Mouse (Mus musculus): ENCODE data around the gene Adat3. TPM values are rescaled to one million over a fixed set of nuclear protein-coding genes. Genes with fewer than 3 reads are reported as not detected.

Adat3 gene
- polyA plus RNA-seq (2014; fragmentation: Illumina TruSeq; extraction: RNeasy Lipid Tissue Mini Kit (QIAGEN cat#74804); ENCODE audit: low read depth, low replicate concordance), result 3.3 TPM

DNA sequence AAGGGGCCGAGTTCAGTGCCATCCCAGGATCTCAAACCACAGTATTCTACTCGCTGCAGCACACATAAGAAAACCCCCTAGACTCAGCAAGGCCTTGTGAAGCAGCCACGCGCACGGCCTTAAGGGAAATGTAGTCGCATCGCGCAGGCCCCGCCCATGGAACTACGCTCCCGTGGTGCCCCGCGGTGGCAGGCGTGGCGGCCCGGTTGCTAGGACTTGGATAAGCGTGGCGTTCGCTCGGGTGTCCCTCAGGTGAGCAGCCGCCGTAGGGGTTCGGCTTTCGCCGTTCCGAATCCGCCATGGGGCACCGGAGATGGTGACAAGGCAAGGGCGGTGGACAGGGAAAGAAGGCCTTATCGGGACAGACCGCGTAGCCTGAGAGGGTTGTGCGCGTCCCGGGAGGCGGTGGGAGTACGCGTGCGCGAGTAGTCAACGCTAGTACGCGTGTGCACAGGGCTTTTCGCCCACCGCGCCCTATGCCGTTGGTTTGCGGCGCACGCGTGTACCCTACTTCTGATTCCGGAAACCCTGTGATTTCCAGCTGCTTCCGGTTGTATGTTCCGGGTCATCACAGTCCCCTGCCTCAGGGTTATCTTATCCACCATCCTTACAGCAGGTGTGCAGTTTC, at the start of gene Adat3, which contains the start of gene Scamp4:
Adat3 (plus strand) TSS at position 183 of the 628 bp plus-strand sequence.
Scamp4 (plus strand) TSS at position 175 of the 628 bp plus-strand sequence.

GRCm38 (mm10) chr10:80561116-80561944, 41.4 kb upstream of the Adat3 start, which contains the start of gene Rexo1:
Gene Rexo1 (minus strand): TSS chr10:80561560.

DNA sequence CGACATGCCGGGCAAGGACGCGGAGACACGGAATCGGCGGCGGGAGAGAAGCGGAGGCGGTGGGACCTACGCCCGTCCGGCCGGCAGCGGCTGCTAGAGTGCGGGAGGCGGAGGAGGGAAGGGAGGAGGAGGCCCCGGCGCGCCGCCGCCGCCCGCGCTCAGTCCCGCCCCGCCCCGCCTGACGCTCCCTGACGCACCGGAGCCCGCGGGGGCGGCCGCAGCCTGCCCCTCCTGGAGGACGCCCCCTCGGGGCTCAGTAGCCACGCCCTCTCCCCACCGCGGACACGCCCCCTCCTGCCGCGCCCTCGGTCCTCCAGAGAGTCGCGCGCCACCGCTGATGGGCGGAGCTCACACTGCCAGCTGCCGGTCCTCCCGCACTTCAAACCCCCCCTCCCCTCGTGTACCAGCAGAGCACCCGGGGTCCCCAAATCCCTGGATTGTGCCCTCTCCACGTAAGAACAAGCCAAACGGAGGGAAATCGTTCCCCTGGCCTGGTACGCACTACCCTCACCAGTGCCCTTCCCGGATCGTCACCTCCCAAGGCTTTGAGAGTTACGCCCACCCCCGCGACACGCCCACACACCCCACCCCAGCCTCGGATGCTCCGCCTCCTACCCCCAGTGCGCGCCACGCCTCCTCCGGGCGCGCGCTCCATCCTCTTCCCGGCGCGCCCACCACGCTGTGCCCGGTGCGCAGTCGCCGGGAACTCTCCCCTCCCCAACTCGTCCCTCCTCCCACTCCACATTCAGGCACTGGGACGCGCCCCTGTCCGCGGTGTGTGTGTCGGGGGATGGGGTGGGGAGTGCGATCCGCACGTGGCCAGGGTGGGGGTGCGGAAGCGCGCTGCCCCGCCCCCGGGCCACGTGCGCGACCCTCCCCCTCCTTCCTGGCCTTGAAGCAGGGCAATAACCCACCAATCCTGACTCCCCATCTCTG, 25.2 kb upstream of the Adat3 start, which contains the start of gene Klf16:
Klf16 (minus strand) TSS at position 127 of the 936 bp plus-strand sequence.

GRCm38 (mm10) chr10:80589879-80590854, 12.5 kb upstream of the Adat3 start, which contains the start of gene Abhd17a:
Gene Abhd17a (minus strand): TSS chr10:80590341.

DNA sequence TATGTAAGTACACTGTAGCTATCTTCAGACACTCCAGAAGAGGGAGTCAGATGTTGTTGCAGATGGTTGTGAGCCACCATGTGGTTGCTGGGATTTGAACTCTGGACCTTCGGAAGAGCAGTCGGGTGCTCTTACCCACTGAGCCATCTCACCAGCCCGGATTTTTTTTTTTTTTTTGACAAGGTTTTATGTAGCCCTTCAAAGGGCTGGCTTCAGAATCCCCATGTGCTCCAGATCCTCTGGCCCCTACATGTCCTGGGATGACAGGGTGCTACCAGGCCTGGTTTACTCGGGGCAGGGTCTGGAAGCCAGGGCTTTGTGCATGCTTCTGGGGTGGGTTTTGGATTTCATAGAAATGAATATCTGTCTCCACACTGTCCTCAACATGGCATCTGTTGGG, 3.0 kb downstream of the Adat3 start, which contains the start of gene Gm49322:
Gm49322 (plus strand) TSS at position 301 of the 400 bp plus-strand sequence.

GRCm38 (mm10) chr10:80622661-80623456, 20.2 kb downstream of the Adat3 start, which contains the start of gene Csnk1g2:
Gene Csnk1g2 (plus strand): TSS chr10:80622838.

DNA sequence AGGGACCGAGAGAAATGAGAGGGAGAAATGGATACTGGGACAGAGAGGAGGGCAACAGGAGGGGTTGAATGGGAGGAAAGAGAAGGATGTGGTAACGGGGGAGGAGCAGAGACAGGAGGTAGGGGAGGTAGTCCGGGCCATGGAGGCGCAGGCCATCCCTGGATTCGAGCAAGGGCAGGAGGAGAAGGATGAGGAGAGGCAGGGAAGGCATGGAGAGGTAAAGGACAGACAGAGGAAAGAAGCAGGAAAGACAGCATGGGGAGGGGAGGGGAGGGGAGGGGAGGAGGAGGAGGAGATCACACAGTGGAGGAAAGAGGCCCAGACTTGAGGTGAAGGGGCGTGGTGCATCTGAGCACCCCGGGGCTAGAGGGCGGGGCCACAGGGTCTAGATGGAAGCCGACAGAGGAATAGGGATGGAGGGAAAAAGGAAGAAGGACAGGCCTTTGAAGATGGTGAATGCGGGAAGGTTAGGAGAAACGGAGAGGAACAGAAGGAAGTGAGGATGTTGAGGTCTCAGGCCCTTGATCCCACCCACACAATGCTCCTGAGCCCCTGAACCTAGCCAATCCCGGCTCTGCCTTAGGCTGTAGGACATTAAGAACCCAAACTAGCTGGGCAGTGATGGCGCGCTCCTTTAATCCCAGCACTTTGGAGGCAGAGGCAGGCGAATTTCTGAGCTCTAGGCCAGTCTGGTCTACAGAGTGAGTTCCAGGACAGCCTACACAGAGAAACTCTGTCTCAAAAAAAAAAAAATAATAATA, 54.4 kb downstream of the Adat3 start, which contains the start of gene Btbd2:
Btbd2 (minus strand) TSS at position 209 of the 761 bp plus-strand sequence.

Other genes with a start within 250 kb of the Adat3 start
- gene Plk5, start 246.4 kb upstream of the Adat3 start, polyA plus RNA-seq (2014; fragmentation: Illumina TruSeq; extraction: RNeasy Lipid Tissue Mini Kit (QIAGEN cat#74804); ENCODE audit: low read depth, low replicate concordance), result 0.34 TPM
- 14.4 TPM for gene Mex3d, start 215.2 kb upstream of the Adat3 start, polyA plus RNA-seq (2014; fragmentation: Illumina TruSeq; extraction: RNeasy Lipid Tissue Mini Kit (QIAGEN cat#74804); ENCODE audit: low read depth, low replicate concordance)
- 113 TPM for gene Mbd3, start 203.3 kb upstream of the Adat3 start, polyA plus RNA-seq (2014; fragmentation: Illumina TruSeq; extraction: RNeasy Lipid Tissue Mini Kit (QIAGEN cat#74804); ENCODE audit: low read depth, low replicate concordance)
- gene Uqcr11, start 196.1 kb upstream of the Adat3 start, polyA plus RNA-seq (2014; fragmentation: Illumina TruSeq; extraction: RNeasy Lipid Tissue Mini Kit (QIAGEN cat#74804); ENCODE audit: low read depth, low replicate concordance), result 470 TPM
- 33.4 TPM for gene Tcf3, start 169.2 kb upstream of the Adat3 start, polyA plus RNA-seq (2014; fragmentation: Illumina TruSeq; extraction: RNeasy Lipid Tissue Mini Kit (QIAGEN cat#74804); ENCODE audit: low read depth, low replicate concordance)
- not detected for gene Onecut3, start 108.0 kb upstream of the Adat3 start, polyA plus RNA-seq (2014; fragmentation: Illumina TruSeq; extraction: RNeasy Lipid Tissue Mini Kit (QIAGEN cat#74804); ENCODE audit: low read depth, low replicate concordance)
- gene Atp8b3, start 63.8 kb upstream of the Adat3 start, polyA plus RNA-seq (2014; fragmentation: Illumina TruSeq; extraction: RNeasy Lipid Tissue Mini Kit (QIAGEN cat#74804); ENCODE audit: low read depth, low replicate concordance), result 26.6 TPM
- 24.3 TPM for gene Rexo1, start 41.3 kb upstream of the Adat3 start, polyA plus RNA-seq (2014; fragmentation: Illumina TruSeq; extraction: RNeasy Lipid Tissue Mini Kit (QIAGEN cat#74804); ENCODE audit: low read depth, low replicate concordance)
- 16.1 TPM for gene Klf16, start 25.6 kb upstream of the Adat3 start, polyA plus RNA-seq (2014; fragmentation: Illumina TruSeq; extraction: RNeasy Lipid Tissue Mini Kit (QIAGEN cat#74804); ENCODE audit: low read depth, low replicate concordance)
- gene Abhd17a, start 12.5 kb upstream of the Adat3 start, polyA plus RNA-seq (2014; fragmentation: Illumina TruSeq; extraction: RNeasy Lipid Tissue Mini Kit (QIAGEN cat#74804); ENCODE audit: low read depth, low replicate concordance), result 72.8 TPM
- gene Scamp4, start within 50 bp of the Adat3 start, polyA plus RNA-seq (2014; fragmentation: Illumina TruSeq; extraction: RNeasy Lipid Tissue Mini Kit (QIAGEN cat#74804); ENCODE audit: low read depth, low replicate concordance), result 49.8 TPM
- 1.5 TPM for gene Gm49322, start 3.1 kb downstream of the Adat3 start, polyA plus RNA-seq (2014; fragmentation: Illumina TruSeq; extraction: RNeasy Lipid Tissue Mini Kit (QIAGEN cat#74804); ENCODE audit: low read depth, low replicate concordance)
- gene Csnk1g2, start 20.0 kb downstream of the Adat3 start, polyA plus RNA-seq (2014; fragmentation: Illumina TruSeq; extraction: RNeasy Lipid Tissue Mini Kit (QIAGEN cat#74804); ENCODE audit: low read depth, low replicate concordance), result 139 TPM
- 51.0 TPM for gene Btbd2, start 54.2 kb downstream of the Adat3 start, polyA plus RNA-seq (2014; fragmentation: Illumina TruSeq; extraction: RNeasy Lipid Tissue Mini Kit (QIAGEN cat#74804); ENCODE audit: low read depth, low replicate concordance)
- gene Mknk2, start 75.2 kb downstream of the Adat3 start, polyA plus RNA-seq (2014; fragmentation: Illumina TruSeq; extraction: RNeasy Lipid Tissue Mini Kit (QIAGEN cat#74804); ENCODE audit: low read depth, low replicate concordance), result 248 TPM
- 18.5 TPM for gene Mob3a, start 99.1 kb downstream of the Adat3 start, polyA plus RNA-seq (2014; fragmentation: Illumina TruSeq; extraction: RNeasy Lipid Tissue Mini Kit (QIAGEN cat#74804); ENCODE audit: low read depth, low replicate concordance)
- gene Izumo4, start 99.3 kb downstream of the Adat3 start, polyA plus RNA-seq (2014; fragmentation: Illumina TruSeq; extraction: RNeasy Lipid Tissue Mini Kit (QIAGEN cat#74804); ENCODE audit: low read depth, low replicate concordance), result 56.3 TPM
- 80.0 TPM for gene Ap3d1, start 139.4 kb downstream of the Adat3 start, polyA plus RNA-seq (2014; fragmentation: Illumina TruSeq; extraction: RNeasy Lipid Tissue Mini Kit (QIAGEN cat#74804); ENCODE audit: low read depth, low replicate concordance)
- 37.2 TPM for gene Dot1l, start 152.3 kb downstream of the Adat3 start, polyA plus RNA-seq (2014; fragmentation: Illumina TruSeq; extraction: RNeasy Lipid Tissue Mini Kit (QIAGEN cat#74804); ENCODE audit: low read depth, low replicate concordance)
- 31.2 TPM for gene Sf3a2, start 195.3 kb downstream of the Adat3 start, polyA plus RNA-seq (2014; fragmentation: Illumina TruSeq; extraction: RNeasy Lipid Tissue Mini Kit (QIAGEN cat#74804); ENCODE audit: low read depth, low replicate concordance)
- gene Plekhj1, start 195.7 kb downstream of the Adat3 start, polyA plus RNA-seq (2014; fragmentation: Illumina TruSeq; extraction: RNeasy Lipid Tissue Mini Kit (QIAGEN cat#74804); ENCODE audit: low read depth, low replicate concordance), result 48.9 TPM
- gene Amh, start 202.4 kb downstream of the Adat3 start, polyA plus RNA-seq (2014; fragmentation: Illumina TruSeq; extraction: RNeasy Lipid Tissue Mini Kit (QIAGEN cat#74804); ENCODE audit: low read depth, low replicate concordance), result 0.19 TPM
- gene Jsrp1, start 210.6 kb downstream of the Adat3 start, polyA plus RNA-seq (2014; fragmentation: Illumina TruSeq; extraction: RNeasy Lipid Tissue Mini Kit (QIAGEN cat#74804); ENCODE audit: low read depth, low replicate concordance), result not detected
- 485 TPM for gene Oaz1, start 223.8 kb downstream of the Adat3 start, polyA plus RNA-seq (2014; fragmentation: Illumina TruSeq; extraction: RNeasy Lipid Tissue Mini Kit (QIAGEN cat#74804); ENCODE audit: low read depth, low replicate concordance)
- gene Lingo3, start 241.2 kb downstream of the Adat3 start, polyA plus RNA-seq (2014; fragmentation: Illumina TruSeq; extraction: RNeasy Lipid Tissue Mini Kit (QIAGEN cat#74804); ENCODE audit: low read depth, low replicate concordance), result not detected

Data from adipose tissue, adult 10 weeks (tissue).